Mouse (Mus musculus) gastrocnemius, adult 18-20 months (tissue): ENCODE results near the gene Rasgrp4. TPM values are rescaled to one million over a fixed set of nuclear protein-coding genes. Genes with fewer than 3 reads are reported as not detected.
"Not testable (repeated sequence)": the region's sequence is repeated elsewhere in the genome, so short reads cannot be mapped to it uniquely, and the experiment has no call there.

Source experiments
- DNase-seq: peaks from one replicate; pipeline ENCODE4 v3.0.0; 2021; ENCODE audit warnings: low spot score
- total RNA-seq, 2 experiments: library from RNA; stranded (reverse); gene quantifications; 2 replicates each; pipeline ENCODE4 v1.2.3; 2021

The Rasgrp4 gene
- total RNA-seq, 2 experiments from 2014 or later: 0.52 to 0.62 TPM

- no peak for DNase-seq
These were observed 43.5 kb downstream of the Rasgrp4 start for GRCm38 (mm10) chr7:29178106-29178505.

- DNase-seq: peak; percentile 64
These were observed 44.7 kb downstream of the Rasgrp4 start for GRCm38 (mm10) chr7:29179323-29179722.

GRCm38 (mm10) chr7:29180077-29180853 lies 45.6 kb downstream of the Rasgrp4 start, which contains the start of gene Psmd8:
Gene Psmd8 (minus strand): TSS chr7:29180701.
- DNase-seq: peak; percentile 97

- no peak for DNase-seq
These were observed 46.2 kb downstream of the Rasgrp4 start for GRCm38 (mm10) chr7:29180854-29181236.

GRCm38 (mm10) chr7:29181323-29181722 lies 46.7 kb downstream of the Rasgrp4 start:
- DNase-seq: not testable (repeated sequence)

GRCm38 (mm10) chr7:29194230-29194629 lies 59.6 kb downstream of the Rasgrp4 start:
- not testable (repeated sequence) for DNase-seq

GRCm38 (mm10) chr7:29202577-29202976 lies 67.9 kb downstream of the Rasgrp4 start:
- no peak for DNase-seq

Other genes starting within 250 kb of the Rasgrp4 start
- 10 to 100 TPM; 29.6 to 46.1 TPM for gene Actn4, start 172.5 kb upstream of the Rasgrp4 start, total RNA-seq
- gene Eif3k, start 153.0 kb upstream of the Rasgrp4 start, total RNA-seq: 100 to 1,000 TPM; 128 TPM
- under 1 TPM; 0.24 to 0.59 TPM for gene Map4k1, start 152.8 kb upstream of the Rasgrp4 start, total RNA-seq
- gene Ryr1, start 9.7 kb upstream of the Rasgrp4 start, total RNA-seq: 1,000 to 10,000 TPM; 1,704 to 1,734 TPM
- gene Fam98c, start 21.4 kb downstream of the Rasgrp4 start, total RNA-seq: 1 to 10 TPM; 9.1 to 9.4 TPM
- under 1 TPM; 0.27 to 0.33 TPM for gene Ggn, start 35.4 kb downstream of the Rasgrp4 start, total RNA-seq
- gene Spred3, start 35.6 kb downstream of the Rasgrp4 start, total RNA-seq: 1 to 10 TPM; 1.9 to 3.1 TPM
- gene Psmd8, start 45.9 kb downstream of the Rasgrp4 start, total RNA-seq: 100 to 1,000 TPM; 202 to 256 TPM
- under 1 TPM; 0.14 to 0.47 TPM for gene Catsperg1, start 79.2 kb downstream of the Rasgrp4 start, total RNA-seq
- under 1 TPM; 0.71 to 0.93 TPM for gene Kcnk6, start 97.7 kb downstream of the Rasgrp4 start, total RNA-seq
- gene Yif1b, start 103.5 kb downstream of the Rasgrp4 start, total RNA-seq: 10 to 100 TPM; 38.1 to 38.4 TPM
- 1 to 10 TPM in 1 of 2 experiments, under 1 TPM in 1; 0.66 to 1.1 TPM for gene 2200002D01Rik, start 113.6 kb downstream of the Rasgrp4 start, total RNA-seq
- gene Spint2, start 147.1 kb downstream of the Rasgrp4 start, total RNA-seq: 10 to 100 TPM in 1 of 2 experiments, 1 to 10 TPM in 1; 8.2 to 14.7 TPM
- 1 to 10 TPM; 3.3 to 3.4 TPM for gene Ppp1r14a, start 154.5 kb downstream of the Rasgrp4 start, total RNA-seq
- 1 to 10 TPM; 2.4 to 2.7 TPM for gene Dpf1, start 169.1 kb downstream of the Rasgrp4 start, total RNA-seq